Mouse (Mus musculus) kidney, adult 9 months (tissue): ENCODE measurements at regions not wholly inside any gene's neighbourhood (a gene's known extent, or its start where the extent isn't known, plus 50 kb on each side); places are given as distances from the start of the nearest gene placed in this dataset.

Experiments used
- DNase-seq: peaks from one replicate; pipeline ENCODE4 v3.0.0; 2022

- DNase-seq: no peak
These were observed 192.8 kb downstream of the Tm2d1 start for GRCm38 (mm10) chr4:98190318-98190717.

- DNase-seq: no peak
These were observed 193.2 kb downstream of the Tm2d1 start for GRCm38 (mm10) chr4:98189894-98190293.

- DNase-seq: peak; percentile 32
These were observed 194.2 kb downstream of the Tm2d1 start for GRCm38 (mm10) chr4:98188944-98189343.

GRCm38 (mm10) chr4:98187038-98187437 lies 196.1 kb downstream of the Tm2d1 start:
- no peak for DNase-seq

- DNase-seq: peak; percentile 28
These were observed 201.1 kb downstream of the Tm2d1 start for GRCm38 (mm10) chr4:98182053-98182355.

- DNase-seq: no peak
These were observed 201.7 kb downstream of the Tm2d1 start for GRCm38 (mm10) chr4:98181185-98182052.

- DNase-seq: no peak
These were observed 202.8 kb downstream of the Tm2d1 start for GRCm38 (mm10) chr4:98180336-98180735.
